Mouse (Mus musculus) midbrain, embryonic 12.5 days (tissue): Measurements from ENCODE around the gene Sema4a. TPM values are rescaled to one million over a fixed set of nuclear protein-coding genes. Genes with fewer than 3 reads are reported as not detected.

Experiments
- ATAC-seq: fragments of 200-750 bp; cut with Nextera tagmentation; 2 replicates; pipeline ENCODE4 v1.8.0; 2017; ENCODE audit warnings: low read depth, moderate TSS enrichment, moderate library complexity; ENCODE audit not compliant: low FRiP score
- H3K27ac ChIP-seq: fragments of 300-500 bp; sonication (generic); replicated peaks from 2 replicates; pipeline ENCODE4 v1.5.1; 2016; ENCODE audit warnings: mild to moderate bottlenecking
- H3K27me3 ChIP-seq: fragments of 300-500 bp; sonication (generic); 2 replicates; pipeline ENCODE4 v1.6.1; 2016; ENCODE audit warnings: mild to moderate bottlenecking
- H3K36me3 ChIP-seq: fragments of 300-500 bp; sonication (generic); 2 replicates; pipeline ENCODE4 v1.6.1; 2016
- H3K4me1 ChIP-seq: fragments of 300-500 bp; sonication (generic); 2 replicates; pipeline ENCODE4 v1.6.1; 2016
- H3K4me2 ChIP-seq: fragments of 300-500 bp; sonication (generic); replicated peaks from 2 replicates; pipeline ENCODE4 v1.6.1; 2016; ENCODE audit warnings: mild to moderate bottlenecking, moderate library complexity
- H3K4me3 ChIP-seq: fragments of 300-500 bp; sonication (generic); 2 replicates; pipeline ENCODE4 v1.5.1; 2016; ENCODE audit warnings: mild to moderate bottlenecking
- H3K9ac ChIP-seq: fragments of 300-500 bp; sonication (generic); replicated peaks from 2 replicates; pipeline ENCODE4 v1.6.1; 2016; ENCODE audit warnings: mild to moderate bottlenecking, moderate library complexity
- H3K9me3 ChIP-seq: fragments of 300-500 bp; sonication (generic); 2 replicates; pipeline ENCODE4 v1.6.1; 2016; ENCODE audit warnings: mild to moderate bottlenecking
- WGBS: fragments of 180-500 bp; shearing (Covaris S2); methylation state at CpG from one replicate; pipeline ENCODE4 v1.1.7; 2016; 5-methylcytosine and 5-hydroxymethylcytosine counted together
- polyA plus RNA-seq: library from polyadenylated mRNA; unstranded; fragments of >200 nt; fragmentation: Nextera tagmentation; extraction: Ambion mirVana; gene quantifications from 2 replicates; pipeline ENCODE4 v1.2.1, GENCODE M21; 2016

Gene Sema4a
- polyA plus RNA-seq, 1 experiment from 2014 or later: 20.3 TPM

GRCm38 (mm10) chr3:88418016-88418415 is 43.0 kb downstream of the Sema4a start:
- Histone ChIP-seq H3K27me3 (no peaks in the 10 kb centered on the region), H3K9ac (no peak overlapping the region), H3K36me3 (peaks cover 76% of the 10 kb centered on the region), H3K4me1 (peaks cover 13% of the 10 kb centered on the region), H3K9me3 (no peaks in the 10 kb centered on the region), H3K4me2 (no peak overlapping the region), H3K27ac (no peak overlapping the region), H3K4me3 (no peak overlapping the region)
- WGBS: 89% methylated on average over 6 of the region's 6 CpGs
- no peak for ATAC-seq

GRCm38 (mm10) chr3:88415668-88416067 is 45.3 kb downstream of the Sema4a start:
- Histone ChIP-seq H3K4me3 (no peak overlapping the region), H3K4me1 (peaks cover 2% of the 10 kb centered on the region), H3K27me3 (no peaks in the 10 kb centered on the region), H3K9me3 (no peaks in the 10 kb centered on the region), H3K9ac (no peak overlapping the region), H3K4me2 (no peak overlapping the region), H3K36me3 (peaks cover 84% of the 10 kb centered on the region), H3K27ac (no peak overlapping the region)
- no peak for ATAC-seq
- WGBS: 89% methylated on average over 4 of the region's 4 CpGs

GRCm38 (mm10) chr3:88412636-88413035 is 48.3 kb downstream of the Sema4a start:
- Histone ChIP-seq H3K27ac (no peak overlapping the region), H3K4me3 (no peak overlapping the region), H3K4me1 (peaks cover 23% of the 10 kb centered on the region), H3K27me3 (no peaks in the 10 kb centered on the region), H3K36me3 (peaks cover 53% of the 10 kb centered on the region), H3K9ac (no peak overlapping the region), H3K9me3 (no peaks in the 10 kb centered on the region), H3K4me2 (no peak overlapping the region)
- WGBS: 92% methylated on average over 11 of the region's 11 CpGs
- ATAC-seq: no peak

GRCm38 (mm10) chr3:88411681-88412080 is 49.3 kb downstream of the Sema4a start:
- Histone ChIP-seq H3K36me3 (peaks cover 48% of the 10 kb centered on the region), H3K4me3 (no peak overlapping the region), H3K4me2 (no peak overlapping the region), H3K9ac (no peak overlapping the region), H3K4me1 (peaks cover 23% of the 10 kb centered on the region), H3K9me3 (no peaks in the 10 kb centered on the region), H3K27me3 (no peaks in the 10 kb centered on the region), H3K27ac (no peak overlapping the region)
- ATAC-seq: no peak
- 91% methylated on average over 4 of the region's 4 CpGs for WGBS

GRCm38 (mm10) chr3:88410645-88411031 is 50.3 kb downstream of the Sema4a start:
- H3K27ac ChIP-seq: peak overlapping the region; percentile 85
- H3K9me3 ChIP-seq: no peaks in the 10 kb centered on the region
- H3K4me2 ChIP-seq: peak overlapping the region; percentile 70
- H3K36me3 ChIP-seq: peaks cover 37% of the 10 kb centered on the region
- H3K4me3 ChIP-seq: peak overlapping the region; percentile 79
- no peak for ATAC-seq
- peak overlapping the region; percentile 87 for H3K9ac ChIP-seq
- H3K27me3 ChIP-seq: no peaks in the 10 kb centered on the region
- peaks cover 23% of the 10 kb centered on the region for H3K4me1 ChIP-seq
- 28% methylated on average over 7 of the region's 7 CpGs for WGBS

GRCm38 (mm10) chr3:88409741-88410644 is 51.0 kb downstream of the Sema4a start, which contains the start of gene Pmf1:
Gene Pmf1, minus strand, starts transcription at chr3:88410331.
- no peaks in the 10 kb centered on the region for H3K27me3 ChIP-seq
- H3K27ac ChIP-seq: peak within 1 kb of the TSS; percentile 85
- H3K36me3 ChIP-seq: peaks cover 32% of the 10 kb centered on the region
- peak; percentile 92 for ATAC-seq
- H3K9me3 ChIP-seq: no peaks in the 10 kb centered on the region
- peaks cover 23% of the 10 kb centered on the region for H3K4me1 ChIP-seq
- WGBS: under 1% methylated on average over 54 of the region's 54 CpGs
- H3K9ac ChIP-seq: peak within 1 kb of the TSS; percentile 87
- H3K4me2 ChIP-seq: peak within 1 kb of the TSS; percentile 70
- peak within 1 kb of the TSS; percentile 79 for H3K4me3 ChIP-seq

GRCm38 (mm10) chr3:88408953-88409352 is 52.0 kb downstream of the Sema4a start:
- Histone ChIP-seq H3K4me1 (peaks cover 23% of the 10 kb centered on the region), H3K27me3 (no peaks in the 10 kb centered on the region), H3K9ac (peak overlapping the region; percentile 87; the same call in 1 of the 2 replicates), H3K4me3 (peak overlapping the region; percentile 79), H3K36me3 (peaks cover 28% of the 10 kb centered on the region), H3K4me2 (peak overlapping the region; percentile 70), H3K27ac (no peak overlapping the region), H3K9me3 (no peaks in the 10 kb centered on the region)
- 75% methylated on average over 5 of the region's 5 CpGs for WGBS
- ATAC-seq: no peak

- peaks cover 17% of the 10 kb centered on the region for H3K36me3 ChIP-seq
- 62% methylated on average over 7 of the region's 7 CpGs for WGBS
- H3K9me3 ChIP-seq: no peaks in the 10 kb centered on the region
- no peak for ATAC-seq
- peaks cover 23% of the 10 kb centered on the region for H3K4me1 ChIP-seq
- H3K27me3 ChIP-seq: no peaks in the 10 kb centered on the region
- no peak overlapping the region for H3K4me3 ChIP-seq
- no peak overlapping the region for H3K4me2 ChIP-seq
- no peak overlapping the region for H3K9ac ChIP-seq
- H3K27ac ChIP-seq: 0 out of 2 replicates have a peak overlapping the region, but pooled peaks have one; percentile 11
These were observed 53.5 kb downstream of the Sema4a start for GRCm38 (mm10) chr3:88407529-88407928.

GRCm38 (mm10) chr3:88407090-88407489 is 53.9 kb downstream of the Sema4a start:
- Histone ChIP-seq H3K9ac (no peak overlapping the region), H3K27ac (0 out of 2 replicates have a peak overlapping the region, but pooled peaks have one; percentile 11), H3K4me3 (no peak overlapping the region), H3K4me1 (peaks cover 23% of the 10 kb centered on the region), H3K9me3 (no peaks in the 10 kb centered on the region), H3K36me3 (peaks cover 12% of the 10 kb centered on the region), H3K27me3 (no peaks in the 10 kb centered on the region), H3K4me2 (no peak overlapping the region)
- 0 out of 2 replicates have a peak, but pooled peaks have one; percentile 11 for ATAC-seq
- 0% methylated on average over 2 of the region's 2 CpGs for WGBS

GRCm38 (mm10) chr3:88403522-88404230 is 57.3 kb downstream of the Sema4a start:
- H3K36me3 ChIP-seq: peaks cover 10% of the 10 kb centered on the region; the same call in 1 of the 2 replicates

GRCm38 (mm10) chr3:88398666-88399065 is 62.3 kb downstream of the Sema4a start:
- H3K9me3 ChIP-seq: no peaks in the 10 kb centered on the region
- peaks cover 17% of the 10 kb centered on the region for H3K36me3 ChIP-seq
- H3K4me3 ChIP-seq: no peak overlapping the region
- no peak overlapping the region for H3K9ac ChIP-seq
- H3K4me1 ChIP-seq: no peaks in the 10 kb centered on the region
- ATAC-seq: no peak
- no peak overlapping the region for H3K27ac ChIP-seq
- WGBS: 77% methylated on average over 2 of the region's 2 CpGs
- H3K27me3 ChIP-seq: no peaks in the 10 kb centered on the region
- H3K4me2 ChIP-seq: no peak overlapping the region

More at GRCm38 (mm10) chr3:88403522-88404230, 57.3 kb downstream of the Sema4a start:
- H3K27ac ChIP-seq: no peak overlapping the region
- no peak overlapping the region for H3K4me2 ChIP-seq
- H3K9me3 ChIP-seq: no peaks in the 10 kb centered on the region
- H3K27me3 ChIP-seq: no peaks in the 10 kb centered on the region
- peaks cover 8% of the 10 kb centered on the region for H3K4me1 ChIP-seq
- no peak overlapping the region for H3K9ac ChIP-seq
- no peak overlapping the region for H3K4me3 ChIP-seq
- ATAC-seq: no peak
- WGBS: 95% methylated on average over 10 of the region's 10 CpGs

- H3K9me3 ChIP-seq: no peaks in the 10 kb centered on the region
- 94% methylated on average over 8 of the region's 8 CpGs for WGBS
- peaks cover 17% of the 10 kb centered on the region; the same call in 1 of the 2 replicates for H3K36me3 ChIP-seq
- H3K9ac ChIP-seq: no peak overlapping the region
- H3K27me3 ChIP-seq: no peaks in the 10 kb centered on the region
- no peak overlapping the region for H3K4me2 ChIP-seq
- no peak for ATAC-seq
- no peaks in the 10 kb centered on the region for H3K4me1 ChIP-seq
- no peak overlapping the region for H3K4me3 ChIP-seq
- no peak overlapping the region for H3K27ac ChIP-seq
These were observed 65.2 kb downstream of the Sema4a start for GRCm38 (mm10) chr3:88395742-88396141.
